Mouse (Mus musculus) left cerebral cortex, adult 9 months (tissue): ENCODE data around the gene Gtf3c1.

ENCODE experiments used
- DNase-seq, 2 experiments: peaks; one replicate each; pipeline ENCODE4 v3.0.0; 2022; ENCODE audit warnings: low spot score in 2 of 2

Gene Gtf3c1

GRCm38 (mm10) chr7:125618016-125618415 lies 89.6 kb downstream of the Gtf3c1 start:
- no peak for DNase-seq

DNA sequence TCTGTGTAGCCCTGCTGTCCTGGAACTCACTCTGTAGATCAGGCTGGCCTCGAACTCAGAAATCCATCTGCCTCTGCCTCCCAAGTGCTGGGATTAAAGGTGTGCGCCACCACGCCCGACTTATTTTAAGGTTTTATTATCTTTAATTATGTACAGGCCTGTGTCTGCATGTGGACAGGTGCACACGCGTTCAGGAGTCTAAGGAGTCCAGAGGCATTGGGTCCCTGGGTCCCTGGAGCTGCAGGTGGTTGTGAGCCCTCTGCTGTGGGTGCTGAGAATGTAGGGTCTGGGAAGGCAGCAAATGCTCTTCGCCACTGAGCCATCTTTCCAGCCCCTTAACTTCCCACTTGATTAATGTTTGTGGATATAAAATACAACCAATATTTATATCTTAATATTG lies 92.1 kb downstream of the Gtf3c1 start:
- no peak for DNase-seq

GRCm38 (mm10) chr7:125613579-125613978 lies 94.0 kb downstream of the Gtf3c1 start:
- DNase-seq = no peak

DNA sequence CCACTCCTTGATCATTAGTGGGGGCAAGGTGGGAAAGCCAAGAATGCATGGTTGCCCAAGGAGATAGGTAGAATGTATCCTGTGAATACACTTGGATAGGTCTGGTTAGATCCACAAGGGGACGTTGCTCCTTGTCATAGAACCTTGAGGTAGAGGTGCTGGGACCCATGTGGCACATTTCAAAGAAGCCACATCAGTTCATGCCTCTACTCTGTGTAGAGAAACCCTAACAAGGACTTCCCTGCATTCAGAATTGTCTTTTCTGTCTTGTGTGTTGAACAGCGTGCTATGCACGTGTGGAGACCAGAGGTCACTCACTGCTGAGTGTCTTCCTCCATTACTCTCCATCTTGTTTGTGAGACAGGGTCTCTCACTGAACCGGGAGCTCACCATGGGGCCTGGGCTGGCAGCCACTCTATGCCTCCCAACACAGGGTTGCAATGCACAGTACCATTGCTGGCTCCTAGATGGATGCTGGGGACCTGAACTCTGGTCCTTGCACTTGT lies 99.3 kb downstream of the Gtf3c1 start:
- no peak for DNase-seq

DNA sequence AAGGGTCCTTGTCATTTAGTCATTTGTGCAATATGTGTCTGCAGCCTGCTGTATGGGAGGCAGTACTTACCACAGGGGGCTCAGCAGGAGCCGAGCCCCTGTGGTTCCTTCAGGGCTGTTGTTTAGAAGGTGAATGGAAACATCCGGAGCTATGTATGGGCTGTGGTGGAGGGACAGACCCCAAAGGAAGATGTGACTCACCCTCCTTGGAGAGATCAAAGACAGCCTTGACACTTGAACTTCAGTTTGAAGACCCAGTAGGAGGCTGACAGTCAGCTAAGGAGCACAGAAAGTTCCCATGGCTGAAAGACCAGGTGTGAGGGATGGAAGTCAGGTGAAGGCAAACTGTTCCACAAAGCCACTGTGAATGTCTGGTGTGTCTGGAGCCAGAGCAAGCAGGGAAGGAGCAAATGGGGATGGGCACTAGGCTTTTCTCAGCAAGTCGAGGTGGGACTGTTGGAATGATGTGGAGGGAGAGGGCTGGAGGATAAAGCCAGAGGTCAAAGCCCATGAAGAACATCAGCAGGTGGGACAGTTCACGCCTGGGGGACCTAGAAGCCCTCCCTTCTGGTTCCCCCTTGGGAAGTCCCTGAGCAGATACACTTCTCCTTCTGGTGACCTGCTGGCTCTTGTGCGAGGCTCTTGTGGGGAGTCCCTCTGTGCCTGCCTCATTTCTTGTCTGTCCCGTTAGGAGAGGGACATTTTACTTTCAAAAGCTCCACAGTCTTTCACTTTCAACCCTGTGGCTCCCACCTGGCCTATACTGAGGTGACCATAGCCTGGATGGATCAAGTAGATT lies 100.0 kb downstream of the Gtf3c1 start:
- DNase-seq = no peak

- no peak for DNase-seq
Measured at GRCm38 (mm10) chr7:125606265-125607164, 101.1 kb downstream of the Gtf3c1 start.

DNA sequence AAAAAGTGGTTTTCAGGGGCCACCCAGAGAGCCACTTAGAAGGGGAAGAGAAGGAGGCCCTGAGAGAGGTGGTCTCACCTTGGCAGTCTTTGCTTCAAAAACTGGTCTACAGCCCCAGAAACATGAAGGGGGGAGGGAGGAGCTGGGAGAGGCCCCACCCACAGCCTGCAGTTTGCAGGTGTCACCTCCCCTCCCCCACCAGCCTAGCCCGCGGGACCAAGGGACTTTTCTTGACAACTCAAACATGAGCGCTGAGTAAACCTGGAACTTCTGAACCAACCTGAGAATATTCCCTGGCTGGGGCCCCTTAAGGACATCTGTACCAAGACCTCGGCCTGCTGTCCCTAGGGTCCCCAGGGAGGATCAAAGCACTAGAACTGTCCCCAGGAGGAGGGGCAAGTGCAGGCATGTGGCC lies 101.8 kb downstream of the Gtf3c1 start:
- DNase-seq = no peak

GRCm38 (mm10) chr7:125604362-125605319 lies 102.9 kb downstream of the Gtf3c1 start:
- no peak for DNase-seq

DNA sequence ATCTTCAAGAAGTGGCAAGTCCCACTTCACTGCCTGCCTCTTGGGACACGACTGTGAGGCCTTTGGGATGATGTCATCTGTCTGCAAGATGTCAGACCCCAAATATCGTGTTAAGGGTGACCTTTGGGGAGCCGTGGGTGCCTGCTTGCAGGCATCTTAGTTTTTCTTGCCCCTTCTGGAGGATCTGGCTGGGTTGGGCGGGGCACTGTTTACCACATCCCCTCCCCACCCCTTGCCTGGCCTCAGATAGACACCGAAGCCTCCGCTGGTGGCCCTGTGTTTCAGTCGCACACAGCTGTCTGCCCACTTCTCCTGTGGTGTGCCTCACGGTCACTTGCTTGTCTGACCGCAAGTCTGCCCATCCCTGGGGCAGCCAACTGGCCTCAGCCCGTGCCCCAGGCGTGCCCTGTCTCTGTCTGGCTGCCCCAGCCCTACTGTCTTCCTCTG lies 104.4 kb downstream of the Gtf3c1 start, which contains the start of gene Il21r:
Il21r (plus strand) TSS at position 245 of the 447 bp plus-strand sequence.
- DNase-seq = peak; percentile 16 to 47

GRCm38 (mm10) chr7:125601821-125602448 lies 105.6 kb downstream of the Gtf3c1 start:
- DNase-seq = no peak

- DNase-seq = no peak
Measured at GRCm38 (mm10) chr7:125601280-125601670, 106.3 kb downstream of the Gtf3c1 start.

DNA sequence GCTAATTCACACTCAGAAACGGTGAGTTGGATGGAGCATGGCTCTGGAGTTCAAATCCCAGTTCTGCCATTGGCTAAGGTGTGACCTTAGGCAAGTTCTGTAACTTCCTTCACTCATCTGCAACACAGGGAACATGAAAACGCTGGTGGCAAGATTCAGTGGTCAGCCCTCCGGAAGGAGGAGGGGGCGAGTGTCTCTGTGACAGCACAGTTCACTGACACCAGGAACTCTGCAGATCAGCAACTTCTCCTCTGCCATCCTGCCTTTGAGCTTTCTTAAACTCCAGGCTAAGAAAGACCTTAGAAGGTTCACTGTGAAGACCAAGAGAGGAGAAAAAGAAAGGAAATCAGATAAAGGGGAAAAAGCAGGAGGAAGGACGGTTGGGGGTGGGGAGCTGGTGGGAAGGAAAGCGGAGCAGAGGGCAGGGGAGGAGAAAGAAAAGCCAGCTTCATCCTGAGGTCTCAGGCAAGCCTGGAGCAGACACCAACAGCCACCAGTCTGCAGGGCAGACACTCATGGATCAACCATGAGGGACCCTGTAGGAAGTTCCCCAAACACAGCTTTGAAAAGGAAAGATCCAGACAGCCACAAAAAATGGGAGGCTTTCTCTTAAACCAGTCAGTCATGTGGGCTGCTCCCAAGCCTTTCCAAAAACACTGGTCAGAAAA lies 106.8 kb downstream of the Gtf3c1 start:
- no peak for DNase-seq

- DNase-seq = no peak
Measured at GRCm38 (mm10) chr7:125600136-125600535, 107.4 kb downstream of the Gtf3c1 start.

DNA sequence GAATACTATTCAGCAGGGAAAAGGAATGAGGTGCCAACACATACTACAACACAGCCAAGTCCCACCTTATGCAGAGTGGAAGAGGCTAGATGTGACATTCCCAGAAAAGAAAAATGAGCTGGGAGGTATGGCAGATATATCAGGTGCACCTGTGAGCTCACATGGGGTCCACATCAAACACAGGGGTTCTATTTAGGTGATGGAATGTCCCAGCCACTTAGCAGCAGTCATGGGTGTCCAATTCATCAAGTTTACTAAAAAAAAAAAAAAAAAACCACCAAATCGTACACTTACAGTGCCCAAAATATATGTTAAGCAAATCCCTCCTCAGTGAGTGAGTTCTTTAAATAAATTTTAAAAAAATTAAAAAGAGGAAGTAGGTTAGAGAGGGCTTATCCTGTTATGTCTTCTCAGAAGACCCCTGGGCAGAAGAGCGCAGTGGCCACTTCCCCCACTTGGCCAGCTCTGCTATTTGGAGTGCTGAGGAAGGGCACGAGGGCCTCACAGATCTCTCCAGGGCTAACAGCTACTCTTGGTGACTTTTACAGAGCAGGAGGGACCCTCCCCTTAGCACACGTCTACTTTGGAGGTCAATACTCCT lies 108.1 kb downstream of the Gtf3c1 start:
- no peak for DNase-seq

GRCm38 (mm10) chr7:125597516-125598347 lies 109.8 kb downstream of the Gtf3c1 start:
- no peak for DNase-seq

GRCm38 (mm10) chr7:125597083-125597482 lies 110.5 kb downstream of the Gtf3c1 start:
- no peak for DNase-seq

DNA sequence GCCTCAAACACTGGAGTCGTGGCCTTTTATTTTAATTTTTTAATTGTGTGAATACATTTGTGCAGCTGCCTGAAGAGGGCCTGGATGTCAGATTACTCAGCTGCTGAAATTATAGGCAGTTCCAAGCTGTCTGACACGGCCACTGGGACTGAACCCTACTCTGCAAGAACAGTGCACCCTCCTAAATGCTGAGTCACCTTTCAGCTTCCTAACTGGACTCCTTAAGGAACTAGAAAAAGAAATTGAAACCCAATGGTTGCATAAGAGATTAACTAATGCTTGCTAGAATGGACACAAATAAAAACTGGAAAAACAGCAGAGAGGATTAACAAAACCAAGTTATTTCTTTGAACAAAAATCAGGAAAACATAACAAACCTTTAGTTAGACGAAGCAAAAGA lies 111.2 kb downstream of the Gtf3c1 start:
- no peak for DNase-seq

DNA sequence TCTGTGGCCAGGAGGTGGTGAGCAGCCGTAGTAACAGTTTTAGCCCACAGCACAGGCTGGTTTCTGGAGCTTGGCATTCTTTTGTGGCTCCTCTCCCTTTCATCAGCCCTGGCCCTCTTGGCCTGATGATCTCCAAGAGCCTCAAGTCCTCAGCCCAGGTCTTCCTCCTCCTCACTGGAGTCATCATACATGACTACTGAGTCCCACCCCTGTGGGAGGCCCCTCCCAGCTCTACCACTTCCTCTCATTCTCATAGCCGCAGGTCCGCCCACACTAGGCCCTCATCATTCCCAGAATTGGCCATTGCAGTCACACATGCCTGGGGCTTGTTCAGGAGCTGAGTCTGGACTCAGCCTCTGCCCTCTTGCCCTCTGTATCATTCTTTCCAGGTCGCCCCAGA lies 113.7 kb downstream of the Gtf3c1 start:
- DNase-seq = no peak
